Mouse (Mus musculus) midbrain, postnatal 0 days (tissue): Measurements from ENCODE around the gene Cfap65. TPM values are rescaled to one million over a fixed set of nuclear protein-coding genes. Genes with fewer than 3 reads are reported as not detected.

Source experiments
- ATAC-seq: fragments of 200-750 bp; cut with Nextera tagmentation; 2 replicates; pipeline ENCODE4 v1.8.0; 2017; ENCODE audit warnings: moderate number of reproducible peaks, mild to moderate bottlenecking, moderate TSS enrichment, moderate library complexity; ENCODE audit not compliant: low FRiP score
- DNase-seq: peaks from one replicate; pipeline ENCODE4 v3.0.0-alpha.2; 2015; ENCODE audit warnings: low spot score
- H3K27ac ChIP-seq: fragments of 300-500 bp; sonication (generic); 2 replicates; pipeline ENCODE4 v1.5.1; 2014; ENCODE audit warnings: low read depth, mild to moderate bottlenecking, low read length, mixed read lengths
- H3K27me3 ChIP-seq: fragments of 300-500 bp; sonication (generic); 2 replicates; pipeline ENCODE4 v1.6.1; 2014; ENCODE audit warnings: low read length, control low read depth, mixed read lengths; ENCODE audit not compliant: insufficient read depth
- H3K36me3 ChIP-seq: fragments of 300-500 bp; sonication (generic); 2 replicates; pipeline ENCODE4 v1.6.1; 2014; ENCODE audit warnings: low read length, control low read depth, mixed read lengths; ENCODE audit not compliant: insufficient read depth
- H3K4me1 ChIP-seq: fragments of 300-500 bp; sonication (generic); 2 replicates; pipeline ENCODE4 v1.6.1; 2014; ENCODE audit warnings: mild to moderate bottlenecking, control low read depth, antibody characterized with exemption, low read length, mixed read lengths; ENCODE audit not compliant: insufficient read depth
- H3K4me2 ChIP-seq: fragments of 300-500 bp; sonication (generic); 2 replicates; pipeline ENCODE4 v1.6.1; 2014; ENCODE audit warnings: low read depth, mild to moderate bottlenecking, low read length, mixed read lengths; ENCODE audit not compliant: poor library complexity, severe bottlenecking
- H3K4me3 ChIP-seq: fragments of 300-500 bp; sonication (generic); 2 replicates; pipeline ENCODE4 v1.5.1; 2014; ENCODE audit warnings: low read depth, mild to moderate bottlenecking, low read length, moderate library complexity
- H3K9ac ChIP-seq: fragments of 300-500 bp; sonication (generic); replicated peaks from 2 replicates; pipeline ENCODE4 v1.6.1; 2014; ENCODE audit warnings: mild to moderate bottlenecking, low read length, moderate library complexity, mixed read lengths; ENCODE audit not compliant: poor library complexity, severe bottlenecking
- H3K9me3 ChIP-seq: fragments of 300-500 bp; sonication (generic); 2 replicates; pipeline ENCODE4 v1.6.1; 2016; ENCODE audit warnings: low read length, control low read depth
- CTCF ChIP-seq: IDR thresholded peaks from 2 replicates; pipeline ENCODE4 v1.5.1; 2016; ENCODE audit warnings: antibody characterized with exemption, mild to moderate bottlenecking
- WGBS: fragments of 180-500 bp; shearing (Covaris S2); extraction: QIAGEN DNeasy Blood & Tissue Kit; methylation state at CpG from one replicate; pipeline ENCODE4 v1.1.7; 2014; 5-methylcytosine and 5-hydroxymethylcytosine counted together
- polyA plus RNA-seq: library from polyadenylated mRNA; unstranded; fragments of >200 nt; fragmentation: Nextera tagmentation; extraction: Ambion mirVana; gene quantifications from 2 replicates; pipeline ENCODE4 v1.2.1, GENCODE M21; 2015
- total RNA-seq: library from RNA; depleted of rRNA; stranded (reverse); fragments of >200 nt; gene quantifications from 2 replicates; pipeline ENCODE4 v1.2.3, GENCODE M21; 2014

Gene Cfap65
- total and polyA plus RNA-seq, 2 experiments from 2014 or later: 1.5 to 4.1 TPM

- DNase-seq (no peak), ATAC-seq (no peak)
- Histone ChIP-seq H3K36me3 (no peaks in the 10 kb centered on the region), H3K27me3 (peaks cover 58% of the 10 kb centered on the region), H3K9me3 (no peaks in the 10 kb centered on the region), H3K9ac (no peak overlapping the region), H3K4me3 (no peak overlapping the region), H3K4me2 (no peak overlapping the region), H3K4me1 (peaks cover under 1% of the 10 kb centered on the region; the same call in 1 of the 2 replicates), H3K27ac (no peak overlapping the region)
- no peak for TF ChIP-seq CTCF
- 4% methylated on average over 6 of the region's 7 CpGs for WGBS
Observed at GRCm38 (mm10) chr1:74897976-74898375, 37.4 kb downstream of the Cfap65 start.

- Histone ChIP-seq H3K4me2 (no peak overlapping the region), H3K27ac (no peak overlapping the region), H3K27me3 (peaks cover 64% of the 10 kb centered on the region), H3K4me3 (no peak overlapping the region), H3K9me3 (no peaks in the 10 kb centered on the region), H3K36me3 (no peaks in the 10 kb centered on the region), H3K4me1 (peaks cover 6% of the 10 kb centered on the region; the same call in 1 of the 2 replicates), H3K9ac (no peak overlapping the region)
- no peak for ATAC-seq
- peak; percentile 87 for TF ChIP-seq CTCF
- WGBS: 11% methylated on average over 4 of the region's 4 CpGs
- peak; percentile 83 for DNase-seq
Observed at GRCm38 (mm10) chr1:74894966-74895365, 40.4 kb downstream of the Cfap65 start.

- peak; percentile 85 for TF ChIP-seq CTCF
Observed at GRCm38 (mm10) chr1:74893134-74893855, 42.1 kb downstream of the Cfap65 start, which contains the start of gene Cryba2. Gene Cryba2, minus strand, starts transcription at chr1:74893143.

GRCm38 (mm10) chr1:74892351-74893133 is 42.9 kb downstream of the Cfap65 start:
- DNase-seq (no peak), ATAC-seq (0 out of 2 replicates have a peak, but pooled peaks have one; percentile 22)
- Histone ChIP-seq H3K27me3 (peaks cover 65% of the 10 kb centered on the region), H3K9me3 (no peaks in the 10 kb centered on the region), H3K36me3 (no peaks in the 10 kb centered on the region), H3K4me1 (peaks cover 6% of the 10 kb centered on the region; the same call in 1 of the 2 replicates), H3K4me3 (peak overlapping the region; percentile 29), H3K9ac (no peak overlapping the region), H3K4me2 (peak overlapping the region; percentile 44), H3K27ac (no peak overlapping the region)
- WGBS: 2% methylated on average over 38 of the region's 39 CpGs
- TF ChIP-seq CTCF: no peak

More at GRCm38 (mm10) chr1:74893134-74893855, 42.1 kb downstream of the Cfap65 start, which contains the start of gene Cryba2:
- ATAC-seq: 0 out of 2 replicates have a peak, but pooled peaks have one; percentile 19
- peaks cover 66% of the 10 kb centered on the region for H3K27me3 ChIP-seq
- no peak within 1 kb of the TSS for H3K27ac ChIP-seq
- H3K9me3 ChIP-seq: no peaks in the 10 kb centered on the region
- peaks cover 6% of the 10 kb centered on the region; the same call in 1 of the 2 replicates for H3K4me1 ChIP-seq
- peak within 1 kb of the TSS; percentile 29 for H3K4me3 ChIP-seq
- 2% methylated on average over 25 of the region's 25 CpGs for WGBS
- DNase-seq: peak; percentile 65
- peak within 1 kb of the TSS; percentile 44 for H3K4me2 ChIP-seq
- H3K36me3 ChIP-seq: no peaks in the 10 kb centered on the region
- H3K9ac ChIP-seq: no peak within 1 kb of the TSS

- H3K27me3 ChIP-seq: peaks cover 68% of the 10 kb centered on the region
- no peak overlapping the region for H3K27ac ChIP-seq
- no peaks in the 10 kb centered on the region for H3K36me3 ChIP-seq
- H3K4me3 ChIP-seq: no peak overlapping the region
- H3K4me2 ChIP-seq: no peak overlapping the region
- TF ChIP-seq CTCF: no peak
- ATAC-seq (no peak), DNase-seq (no peak)
- no peaks in the 10 kb centered on the region for H3K9me3 ChIP-seq
- 0% methylated on average over 3 of the region's 8 CpGs for WGBS
- H3K9ac ChIP-seq: no peak overlapping the region
- H3K4me1 ChIP-seq: peaks cover 6% of the 10 kb centered on the region; the same call in 1 of the 2 replicates
Observed at GRCm38 (mm10) chr1:74891513-74891912, 43.9 kb downstream of the Cfap65 start.
